In genomic region chr5:123117773-123118172, GRCm38 (mm10) we compare ENCODE assay signal across 13 mouse cellular contexts. TPM values are rescaled to one million over a fixed set of nuclear protein-coding genes. Genes with fewer than 3 reads are reported as not detected.
DNase-seq lines count a peak whose midpoint lies in the region; ATAC-seq and TF ChIP-seq lines count a peak whose summit lies in the region.
"Had no signal": no experiment of that assay in that cellular context is flagged by ENCODE, and none has a peak within 500 bp of the region (broad histone marks: within the 10 kb centered on the region; RNA-seq: fewer than 3 reads in every experiment).

No protein-coding gene starts in this region.

- H3K4me3 ChIP-seq in hindbrain, embryonic 10.5 days = no peak overlapping the region
- no peak overlapping the region for H3K4me3 ChIP-seq in hindbrain, embryonic 13.5 days
- H3K4me3 ChIP-seq in liver, embryonic 12.5 days = no peak overlapping the region
- no peak overlapping the region for H3K4me3 ChIP-seq in liver, embryonic 11.5 days (ENCODE audit: low read depth, low read length)
- H3K4me3 ChIP-seq in liver, postnatal 0 days (ENCODE audit: low read depth, low read length) = no peak overlapping the region
- H3K4me3 ChIP-seq: forebrain, embryonic 10.5 days had no signal

- H3K4me2 ChIP-seq in hindbrain, embryonic 13.5 days = no peak overlapping the region
- no peak overlapping the region for H3K4me2 ChIP-seq in liver, embryonic 12.5 days
- no peak overlapping the region for H3K4me2 ChIP-seq in liver, embryonic 11.5 days
- H3K4me2 ChIP-seq in liver, postnatal 0 days (ENCODE audit: low read depth, low read length) = no peak overlapping the region
- H3K4me2 ChIP-seq: heart, embryonic 11.5 days; hindbrain, embryonic 14.5 days had no signal

- no peaks in the 10 kb centered on the region for H3K27me3 ChIP-seq in hindbrain, embryonic 10.5 days (ENCODE audit: insufficient read depth, poor library complexity, severe bottlenecking)
- H3K27me3 ChIP-seq in hindbrain, embryonic 13.5 days = 0 out of 2 replicates have a peak, but pooled peaks cover 4% of the 10 kb centered on the region
- no peaks in the 10 kb centered on the region for H3K27me3 ChIP-seq in liver, embryonic 12.5 days (replicated peaks)
- no peaks in the 10 kb centered on the region for H3K27me3 ChIP-seq in liver, embryonic 11.5 days (replicated peaks; ENCODE audit: control insufficient read depth, insufficient read depth, low read length)
- H3K27me3 ChIP-seq in liver, postnatal 0 days (ENCODE audit: insufficient read depth, low read length) = no peaks in the 10 kb centered on the region
- H3K27me3 ChIP-seq: CH12.LX had no signal

- peaks cover 5% of the 10 kb centered on the region; the same call in 1 of the 2 replicates for H3K9me3 ChIP-seq in hindbrain, embryonic 10.5 days
- H3K9me3 ChIP-seq in hindbrain, embryonic 13.5 days = no peaks in the 10 kb centered on the region
- H3K9me3 ChIP-seq in liver, embryonic 12.5 days (replicated peaks) = 0 out of 2 replicates have a peak, but pooled peaks cover 4% of the 10 kb centered on the region
- no peaks in the 10 kb centered on the region for H3K9me3 ChIP-seq in liver, embryonic 11.5 days (ENCODE audit: control insufficient read depth, low read length)
- no peaks in the 10 kb centered on the region for H3K9me3 ChIP-seq in liver, postnatal 0 days (ENCODE audit: low read length)

- H3K27ac ChIP-seq in hindbrain, embryonic 10.5 days = peak overlapping the region; percentile 29; the same call in 1 of the 2 replicates
- H3K27ac ChIP-seq in hindbrain, embryonic 13.5 days = no peak overlapping the region
- peak overlapping the region; percentile 42; the same call in 1 of the 2 replicates for H3K27ac ChIP-seq in liver, embryonic 12.5 days
- H3K27ac ChIP-seq in liver, embryonic 11.5 days (ENCODE audit: low read depth, low read length) = no peak overlapping the region
- H3K27ac ChIP-seq in liver, postnatal 0 days (ENCODE audit: low read depth) = no peak overlapping the region
- H3K27ac ChIP-seq: forebrain, embryonic 10.5 days; hindbrain, embryonic 14.5 days had no signal

- 89% methylated on average over 8 of the region's 8 CpGs for WGBS in hindbrain, embryonic 10.5 days
- 83% methylated on average over 8 of the region's 8 CpGs for WGBS in hindbrain, embryonic 13.5 days
- WGBS in liver, embryonic 12.5 days (ENCODE audit: insufficient replicate concordance) = 88% methylated on average over 8 of the region's 8 CpGs
- 85% methylated on average over 8 of the region's 8 CpGs for WGBS in liver, embryonic 11.5 days
- 65% methylated on average over 8 of the region's 8 CpGs for WGBS in liver, postnatal 0 days (ENCODE audit: insufficient replicate concordance)

- no peak for ATAC-seq in hindbrain, embryonic 13.5 days (ENCODE audit: low FRiP score)
- no peak for ATAC-seq in liver, embryonic 12.5 days
- no peak for ATAC-seq in liver, embryonic 11.5 days (replicated peaks; ENCODE audit: low FRiP score)
- ATAC-seq in liver, postnatal 0 days = 0 out of 2 replicates have a peak, but pooled peaks have one; percentile 33
- ATAC-seq in monocyte, adult 5-6 weeks (replicated peaks; ENCODE audit: insufficient number of reproducible peaks, low FRiP score, low TSS enrichment, poor library complexity, severe bottlenecking) = no peak
- ATAC-seq: midbrain, embryonic 16.5 days had no signal

- no peak for DNase-seq in hindbrain, embryonic 10.5 days (ENCODE audit: low spot score)
- DNase-seq in liver, embryonic 11.5 days (ENCODE audit: low spot score) = no peak
- peak; percentile 47 for DNase-seq in liver, postnatal 0 days
- DNase-seq in lung, postnatal 4 days = peak; percentile 42 to 50
- no peak for DNase-seq in testis, postnatal 10 days (ENCODE audit: low spot score)

- H3K36me3 ChIP-seq in hindbrain, embryonic 10.5 days = peaks cover 24% of the 10 kb centered on the region
- H3K36me3 ChIP-seq in hindbrain, embryonic 13.5 days = peaks cover 12% of the 10 kb centered on the region
- peaks cover 58% of the 10 kb centered on the region for H3K36me3 ChIP-seq in liver, embryonic 12.5 days
- H3K36me3 ChIP-seq in liver, embryonic 11.5 days (ENCODE audit: control insufficient read depth, insufficient read depth, low read length) = no peaks in the 10 kb centered on the region
- H3K36me3 ChIP-seq in liver, postnatal 0 days (replicated peaks; ENCODE audit: insufficient read depth, low read length) = 0 out of 2 replicates have a peak, but pooled peaks cover 7% of the 10 kb centered on the region

- TF ChIP-seq CTCF in liver, postnatal 0 days (IDR thresholded peaks at IDR 0.05; ENCODE audit: low read depth) = no peak

- peaks cover 39% of the 10 kb centered on the region for H3K4me1 ChIP-seq in hindbrain, embryonic 10.5 days (replicated peaks)
- peaks cover 21% of the 10 kb centered on the region; the same call in 1 of the 2 replicates for H3K4me1 ChIP-seq in hindbrain, embryonic 13.5 days (replicated peaks)
- H3K4me1 ChIP-seq in liver, embryonic 12.5 days = peaks cover 37% of the 10 kb centered on the region
- H3K4me1 ChIP-seq in liver, embryonic 11.5 days (replicated peaks; ENCODE audit: control insufficient read depth, insufficient read depth, low read length) = peaks cover 2% of the 10 kb centered on the region; the same call in 1 of the 2 replicates
- H3K4me1 ChIP-seq in liver, postnatal 0 days (ENCODE audit: insufficient read depth) = peaks cover 3% of the 10 kb centered on the region; the same call in 1 of the 2 replicates

- H3K9ac ChIP-seq in hindbrain, embryonic 13.5 days = no peak overlapping the region
- H3K9ac ChIP-seq in liver, embryonic 12.5 days = no peak overlapping the region
- H3K9ac ChIP-seq in liver, embryonic 11.5 days (ENCODE audit: low read depth, low read length) = no peak overlapping the region
- no peak overlapping the region for H3K9ac ChIP-seq in liver, postnatal 0 days (replicated peaks)
- H3K9ac ChIP-seq: hindbrain, embryonic 14.5 days had no signal

- no peak for TF ChIP-seq EP300 in liver, postnatal 0 days (IDR thresholded peaks at IDR 0.05; ENCODE audit: low read depth)

RNA-seq across cellular contexts. Expression of gene Rhof, which starts 14.7 kb away (rescaled TPM):
- polyA plus RNA-seq in hindbrain, embryonic 10.5 days (2016; fragmentation: Nextera tagmentation; extraction: Ambion mirVana) = 1.9 and 2.2 TPM in 2 replicates
- polyA plus RNA-seq in hindbrain, embryonic 13.5 days (2015; fragmentation: Nextera tagmentation; extraction: Ambion mirVana) = 5.1 and 5.8 TPM in 2 replicates
- polyA plus RNA-seq in liver, embryonic 12.5 days (2016; fragmentation: Nextera tagmentation; extraction: Ambion mirVana) = 3.9 and 4.8 TPM in 2 replicates
- 4.6 and 4.8 TPM in 2 replicates for polyA plus RNA-seq in liver, embryonic 11.5 days (2014; fragmentation: Nextera tagmentation; extraction: Ambion mirVana)
- polyA plus RNA-seq in liver, postnatal 0 days (2015; fragmentation: Nextera tagmentation; extraction: Ambion mirVana) = 2.1 and 2.4 TPM in 2 replicates
- total RNA-seq in monocyte, adult 5-6 weeks (2017) = 18.8 to 40.6 TPM (median 30.1 TPM) in 3 replicates

RNA-seq across cellular contexts. Expression of gene Setd1b, which starts 24.2 kb away (rescaled TPM):
- polyA plus RNA-seq in hindbrain, embryonic 10.5 days (2016; fragmentation: Nextera tagmentation; extraction: Ambion mirVana) = 7.9 and 9.5 TPM in 2 replicates
- polyA plus RNA-seq in hindbrain, embryonic 13.5 days (2015; fragmentation: Nextera tagmentation; extraction: Ambion mirVana) = 12.9 and 13.1 TPM in 2 replicates
- 6.0 and 6.1 TPM in 2 replicates for polyA plus RNA-seq in liver, embryonic 12.5 days (2016; fragmentation: Nextera tagmentation; extraction: Ambion mirVana)
- polyA plus RNA-seq in liver, embryonic 11.5 days (2014; fragmentation: Nextera tagmentation; extraction: Ambion mirVana) = 7.9 and 9.6 TPM in 2 replicates
- 3.6 and 4.3 TPM in 2 replicates for polyA plus RNA-seq in liver, postnatal 0 days (2015; fragmentation: Nextera tagmentation; extraction: Ambion mirVana)
- total RNA-seq in monocyte, adult 5-6 weeks (2017) = 2.4 to 15.3 TPM (median 3.2 TPM) in 3 replicates

RNA-seq across cellular contexts. Expression of gene Tmem120b, which starts 49.6 kb away (rescaled TPM):
- polyA plus RNA-seq in hindbrain, embryonic 10.5 days (2016; fragmentation: Nextera tagmentation; extraction: Ambion mirVana) = 12.9 and 13.4 TPM in 2 replicates
- 18.0 and 18.6 TPM in 2 replicates for polyA plus RNA-seq in hindbrain, embryonic 13.5 days (2015; fragmentation: Nextera tagmentation; extraction: Ambion mirVana)
- 28.2 and 30.3 TPM in 2 replicates for polyA plus RNA-seq in liver, embryonic 12.5 days (2016; fragmentation: Nextera tagmentation; extraction: Ambion mirVana)
- 24.3 and 24.8 TPM in 2 replicates for polyA plus RNA-seq in liver, embryonic 11.5 days (2014; fragmentation: Nextera tagmentation; extraction: Ambion mirVana)
- polyA plus RNA-seq in liver, postnatal 0 days (2015; fragmentation: Nextera tagmentation; extraction: Ambion mirVana) = 12.0 and 12.8 TPM in 2 replicates
- 0.67 to 3.5 TPM (median 2.0 TPM) in 3 replicates for total RNA-seq in monocyte, adult 5-6 weeks (2017)

RNA-seq across cellular contexts. Expression of gene Psmd9, which starts 51.4 kb away (rescaled TPM):
- 77.7 and 86.3 TPM in 2 replicates for polyA plus RNA-seq in hindbrain, embryonic 10.5 days (2016; fragmentation: Nextera tagmentation; extraction: Ambion mirVana)
- polyA plus RNA-seq in hindbrain, embryonic 13.5 days (2015; fragmentation: Nextera tagmentation; extraction: Ambion mirVana) = 76.0 and 79.3 TPM in 2 replicates
- polyA plus RNA-seq in liver, embryonic 12.5 days (2016; fragmentation: Nextera tagmentation; extraction: Ambion mirVana) = 77.4 and 77.8 TPM in 2 replicates
- polyA plus RNA-seq in liver, embryonic 11.5 days (2014; fragmentation: Nextera tagmentation; extraction: Ambion mirVana) = 103 TPM in 2 replicates
- polyA plus RNA-seq in liver, postnatal 0 days (2015; fragmentation: Nextera tagmentation; extraction: Ambion mirVana) = 116 and 120 TPM in 2 replicates
- 16.7 to 38.7 TPM (median 18.9 TPM) in 3 replicates for total RNA-seq in monocyte, adult 5-6 weeks (2017)

Comparison
In these comparisons a context has a peak if more than half of its experiments do, and no peak if none do; other contexts are left out.
1. DNase-seq: peak in liver, postnatal 0 days (single experiment) and lung, postnatal 4 days (2 of 2); none in hindbrain, embryonic 10.5 days (single experiment), liver, embryonic 11.5 days (single experiment) and testis, postnatal 10 days (single experiment).
2. H3K27ac ChIP-seq: peak in hindbrain, embryonic 10.5 days (single experiment) and liver, embryonic 12.5 days (single experiment); none in hindbrain, embryonic 13.5 days (single experiment), liver, embryonic 11.5 days (single experiment) and liver, postnatal 0 days (single experiment).